Mouse (Mus musculus) naive thymus-derived CD4-positive, alpha-beta T cell, adult 5 months (primary cell): ENCODE data around the gene Olfr73. TPM values are rescaled to one million over a fixed set of nuclear protein-coding genes. Genes with fewer than 3 reads are reported as not detected.

Experiments used
- polyA plus RNA-seq: library from polyadenylated mRNA; unstranded; fragments of 100-300 nt; shearing (Covaris generic); gene quantifications from one replicate; pipeline ENCODE4 v1.2.1, GENCODE M21; 2017

Olfr73 gene
- polyA plus RNA-seq: not detected

DNA sequence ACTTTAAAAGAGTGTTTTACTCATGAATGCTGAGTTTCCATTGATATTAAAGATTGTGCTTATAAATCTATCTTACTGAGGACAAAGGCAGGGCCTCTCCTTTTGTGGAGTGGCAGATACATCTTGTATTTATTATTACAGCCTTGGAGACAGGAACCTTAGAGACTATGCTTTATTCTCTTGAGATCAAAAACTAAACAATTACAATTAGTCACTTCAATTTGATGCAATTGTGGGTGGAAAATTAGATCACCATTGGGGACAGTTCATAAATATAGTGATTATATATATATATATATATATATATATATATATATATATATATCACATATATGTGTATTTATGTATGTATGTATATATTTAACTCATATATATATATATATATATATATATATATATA is at the start of gene Olfr73:
Olfr73 (minus strand) TSS at position 101 of the 400 bp plus-strand sequence.

DNA sequence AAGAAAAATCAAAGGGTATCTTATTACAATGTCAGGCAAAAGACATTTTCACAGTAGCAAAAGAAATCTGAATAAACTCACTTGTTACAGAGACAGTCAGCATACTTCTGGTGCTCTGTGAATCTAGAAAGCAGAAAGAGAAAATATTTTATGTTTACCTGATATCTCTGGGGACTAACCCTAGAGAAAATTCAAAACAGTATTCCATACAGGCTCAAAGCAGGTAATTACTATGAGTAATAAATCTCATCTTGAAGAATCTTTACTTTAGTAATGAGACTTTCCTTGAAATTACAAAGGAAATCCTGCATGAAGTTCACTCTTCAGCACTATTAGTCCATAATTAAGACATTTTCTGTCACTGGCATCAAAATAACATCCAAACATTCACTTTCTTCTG is 34.2 kb upstream of the Olfr73 start, which contains the start of gene Olfr1163:
Olfr1163 (minus strand) TSS at position 101 of the 400 bp plus-strand sequence.

DNA sequence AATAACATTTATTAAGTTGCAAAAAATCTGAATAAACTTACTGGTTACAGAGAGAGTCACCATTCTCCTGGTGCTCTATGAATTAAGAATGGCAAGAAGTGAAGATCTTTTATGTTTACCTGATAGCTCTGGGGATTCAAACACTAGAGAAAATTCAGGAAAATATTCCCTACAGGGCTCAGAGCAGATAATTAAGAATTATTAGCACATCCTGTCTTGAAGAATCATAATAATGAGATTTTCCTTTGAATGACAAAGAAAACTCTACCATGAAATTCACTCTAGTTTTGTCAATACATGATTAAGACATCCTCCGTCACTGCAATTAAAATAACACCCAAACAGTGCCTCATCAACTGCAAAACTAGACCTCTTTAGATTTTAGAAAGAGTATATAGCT is 13.5 kb upstream of the Olfr73 start, which contains the start of gene Olfr1162:
Olfr1162 (minus strand) TSS at position 101 of the 400 bp plus-strand sequence.

DNA sequence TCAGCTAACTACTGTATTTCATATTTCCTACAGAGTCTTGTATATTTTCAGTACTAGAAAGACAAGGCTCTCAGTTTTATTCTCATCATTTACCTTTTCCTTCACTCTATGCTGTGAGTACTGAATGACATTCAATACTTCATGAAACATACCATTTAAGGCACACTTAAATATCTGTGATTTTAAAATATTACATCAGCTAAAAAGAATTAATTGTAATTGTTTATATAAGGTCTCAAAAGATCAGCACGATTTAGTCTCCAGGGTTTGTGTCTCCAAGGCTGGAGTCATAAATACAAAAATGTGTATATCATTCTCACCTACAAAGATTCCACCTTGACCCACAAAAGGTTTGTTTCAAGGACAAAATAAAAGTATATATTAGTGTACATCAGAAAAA is 15.0 kb downstream of the Olfr73 start, which contains the start of gene Olfr1161:
Olfr1161 (plus strand) TSS at position 301 of the 400 bp plus-strand sequence.

DNA sequence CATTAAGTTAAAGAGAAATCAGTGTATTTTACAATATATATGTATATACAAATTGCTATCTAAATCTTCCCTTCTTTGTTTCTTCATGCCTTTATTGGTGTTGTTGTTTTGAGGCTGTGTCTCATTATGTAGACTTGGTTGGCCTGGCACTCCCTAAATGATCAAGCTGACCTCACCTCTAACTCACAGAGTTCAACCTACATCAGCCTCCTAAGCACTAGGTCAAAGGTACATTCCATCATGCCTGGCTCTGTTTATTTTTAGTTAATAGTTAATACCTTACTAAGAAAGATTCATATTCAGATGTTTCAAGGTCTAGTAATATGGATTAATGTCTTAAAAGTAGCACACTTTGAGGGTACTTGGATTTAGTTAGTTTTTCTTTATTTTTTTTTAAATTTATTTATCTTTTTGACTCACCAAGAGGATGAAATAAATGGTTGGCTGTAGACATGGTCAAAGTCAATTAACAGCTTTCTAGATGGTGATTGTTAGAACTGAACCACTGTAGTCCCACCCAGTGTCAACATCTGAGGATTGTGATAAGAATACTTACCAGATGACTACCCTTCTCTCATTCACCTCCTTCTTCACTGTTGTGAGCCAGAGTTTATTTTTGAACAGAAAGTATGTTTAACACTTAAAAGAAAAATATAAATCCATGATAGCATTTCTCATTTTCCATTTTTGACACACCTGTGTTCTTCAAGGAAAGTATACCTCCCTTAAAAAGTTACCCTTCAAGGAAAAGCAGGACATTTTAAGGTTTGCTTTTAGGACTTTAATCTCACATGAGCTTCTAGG is 29.8 kb downstream of the Olfr73 start, which contains the start of gene Olfr1160:
Olfr1160 (minus strand) TSS at position 754 of the 804 bp plus-strand sequence.

DNA sequence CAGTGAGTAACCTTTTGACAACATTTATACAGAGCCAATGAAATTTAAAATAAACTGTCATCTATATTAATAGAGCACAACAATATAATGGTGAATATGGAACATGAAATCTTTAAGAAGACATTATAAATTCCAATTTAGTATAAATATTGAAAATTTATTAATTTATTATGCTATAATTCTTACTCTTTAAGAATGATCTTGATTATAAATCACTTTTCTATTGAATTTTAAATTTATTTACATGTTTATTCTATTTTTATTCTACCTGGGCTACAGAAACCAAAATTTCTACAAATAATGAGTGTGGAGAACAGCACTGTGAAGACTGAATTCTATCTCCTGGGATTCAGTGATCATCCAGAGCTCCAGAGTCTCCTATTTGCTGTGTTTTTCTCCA is 47.7 kb downstream of the Olfr73 start, which contains the start of gene Olfr1158:
Olfr1158 (plus strand) TSS at position 301 of the 400 bp plus-strand sequence.

Other genes with a start within 250 kb of the Olfr73 start
- not detected for gene Olfr1143, start 237.1 kb downstream of the Olfr73 start, polyA plus RNA-seq
- gene Olfr1145, start 227.9 kb downstream of the Olfr73 start, polyA plus RNA-seq: not detected
- gene Olfr1148, start 207.2 kb downstream of the Olfr73 start, polyA plus RNA-seq: not detected
- not detected for gene Olfr1150-ps1, start 193.7 kb downstream of the Olfr73 start, polyA plus RNA-seq
- 0.39 TPM for gene Olfr1151, start 181.8 kb downstream of the Olfr73 start, polyA plus RNA-seq
- 0.07 TPM for gene Olfr1152, start 171.2 kb downstream of the Olfr73 start, polyA plus RNA-seq
- gene Olfr1153, start 142.7 kb downstream of the Olfr73 start, polyA plus RNA-seq: not detected
- gene Olfr1154, start 132.5 kb downstream of the Olfr73 start, polyA plus RNA-seq: not detected
- gene Olfr1155, start 92.6 kb downstream of the Olfr73 start, polyA plus RNA-seq: not detected
- gene Olfr1156, start 84.6 kb downstream of the Olfr73 start, polyA plus RNA-seq: 0.17 TPM
- not detected for gene Olfr1157, start 69.4 kb downstream of the Olfr73 start, polyA plus RNA-seq
- gene Olfr74, start 63.0 kb downstream of the Olfr73 start, polyA plus RNA-seq: not detected
- not detected for gene Olfr1158, start 47.6 kb downstream of the Olfr73 start, polyA plus RNA-seq
- 0.05 TPM for gene Olfr1160, start 29.4 kb downstream of the Olfr73 start, polyA plus RNA-seq
- not detected for gene Olfr1161, start 14.9 kb downstream of the Olfr73 start, polyA plus RNA-seq
- gene Olfr1162, start 13.4 kb upstream of the Olfr73 start, polyA plus RNA-seq: not detected
- gene Olfr1163, start 34.1 kb upstream of the Olfr73 start, polyA plus RNA-seq: not detected
- not detected for gene Olfr1164, start 56.3 kb upstream of the Olfr73 start, polyA plus RNA-seq
- gene Olfr1166, start 90.6 kb upstream of the Olfr73 start, polyA plus RNA-seq: not detected
- 0.10 TPM for gene Olfr1167, start 117.5 kb upstream of the Olfr73 start, polyA plus RNA-seq
- not detected for gene Olfr1168, start 144.2 kb upstream of the Olfr73 start, polyA plus RNA-seq
- not detected for gene Olfr1170, start 190.6 kb upstream of the Olfr73 start, polyA plus RNA-seq
- gene Olfr1173, start 242.2 kb upstream of the Olfr73 start, polyA plus RNA-seq: 0.11 TPM